Mouse (Mus musculus): Measurements from ENCODE around the gene Nfkbiz. TPM values are rescaled to one million over a fixed set of nuclear protein-coding genes. Genes with fewer than 3 reads are reported as not detected.

Gene Nfkbiz
- total RNA-seq, 2 experiments from 2014 or later = 12.3 to 13.7 TPM

- ATAC-seq (replicated peaks; ENCODE audit: poor library complexity) = peak; percentile 41
Measured at GRCm38 (mm10) chr16:55835798-55836197, 2.9 kb downstream of the Nfkbiz start.

- 0 out of 2 replicates have a peak, but pooled peaks have one; percentile 34 for ATAC-seq (replicated peaks; ENCODE audit: poor library complexity)
Measured at GRCm38 (mm10) chr16:55832617-55833016, 6.1 kb downstream of the Nfkbiz start.

- peak; percentile 26; the same call in 1 of the 2 replicates for ATAC-seq (replicated peaks; ENCODE audit: poor library complexity)
Measured at GRCm38 (mm10) chr16:55832040-55832439, 6.7 kb downstream of the Nfkbiz start.

- no peak for ATAC-seq (replicated peaks; ENCODE audit: poor library complexity)
Measured at GRCm38 (mm10) chr16:55831451-55831850, 7.2 kb downstream of the Nfkbiz start.

- ATAC-seq (replicated peaks; ENCODE audit: poor library complexity) = no peak
Measured at GRCm38 (mm10) chr16:55823398-55824155, 15.1 kb downstream of the Nfkbiz start.

- ATAC-seq (replicated peaks; ENCODE audit: poor library complexity) = no peak
Measured at GRCm38 (mm10) chr16:55822741-55823397, 15.8 kb downstream of the Nfkbiz start.

GRCm38 (mm10) chr16:55821997-55822740, 16.5 kb downstream of the Nfkbiz start:
- peak; percentile 85 for ATAC-seq (replicated peaks; ENCODE audit: poor library complexity)

- ATAC-seq (replicated peaks; ENCODE audit: poor library complexity) = 0 out of 2 replicates have a peak, but pooled peaks have one; percentile 3
Measured at GRCm38 (mm10) chr16:55821571-55821981, 17.1 kb downstream of the Nfkbiz start.

- peak; percentile 43 for ATAC-seq (replicated peaks; ENCODE audit: poor library complexity)
Measured at GRCm38 (mm10) chr16:55820916-55821570, 17.7 kb downstream of the Nfkbiz start.

- ATAC-seq (replicated peaks; ENCODE audit: poor library complexity) = no peak
Measured at GRCm38 (mm10) chr16:55820161-55820915, 18.4 kb downstream of the Nfkbiz start.

GRCm38 (mm10) chr16:55819186-55819861, 19.4 kb downstream of the Nfkbiz start:
- no peak for ATAC-seq (replicated peaks; ENCODE audit: poor library complexity)

GRCm38 (mm10) chr16:55817717-55818515, 20.8 kb downstream of the Nfkbiz start:
- no peak for ATAC-seq (replicated peaks; ENCODE audit: poor library complexity)

- no peak for ATAC-seq (replicated peaks; ENCODE audit: poor library complexity)
Measured at GRCm38 (mm10) chr16:55816202-55816941, 22.3 kb downstream of the Nfkbiz start.

- ATAC-seq (replicated peaks; ENCODE audit: poor library complexity) = no peak
Measured at GRCm38 (mm10) chr16:55815466-55815865, 23.2 kb downstream of the Nfkbiz start.

GRCm38 (mm10) chr16:55814686-55815085, 24.0 kb downstream of the Nfkbiz start:
- no peak for ATAC-seq (replicated peaks; ENCODE audit: poor library complexity)

GRCm38 (mm10) chr16:55813916-55814315, 24.8 kb downstream of the Nfkbiz start:
- ATAC-seq (replicated peaks; ENCODE audit: poor library complexity) = no peak

- peak; percentile 83 for ATAC-seq (replicated peaks; ENCODE audit: poor library complexity)
Measured at GRCm38 (mm10) chr16:55811792-55812191, 26.9 kb downstream of the Nfkbiz start.

Data from megakaryocyte progenitor cell, adult 5-6 weeks (primary cell).